Mouse (Mus musculus): Measurements from ENCODE around the gene Zfp335. TPM values are rescaled to one million over a fixed set of nuclear protein-coding genes. Genes with fewer than 3 reads are reported as not detected.

Zfp335 gene
- polyA plus RNA-seq, 1 experiment from 2014 or later: 18.3 TPM

GRCm38 (mm10) chr2:164903496-164903895, 8.1 kb downstream of the Zfp335 start:
- H3K4me2 ChIP-seq: no peak overlapping the region
- 100% methylated on average over 1 of the region's 1 CpGs for WGBS
- peaks cover 8% of the 10 kb centered on the region for H3K9me3 ChIP-seq
- peaks cover 100% of the 10 kb centered on the region for H3K36me3 ChIP-seq (replicated peaks)
- no peak overlapping the region for H3K9ac ChIP-seq
- no peak overlapping the region for H3K4me3 ChIP-seq (replicated peaks)
- no peaks in the 10 kb centered on the region for H3K27me3 ChIP-seq
- no peak for ATAC-seq (ENCODE audit: low FRiP score)
- H3K27ac ChIP-seq: no peak overlapping the region
- no peaks in the 10 kb centered on the region for H3K4me1 ChIP-seq

- Histone ChIP-seq H3K36me3 (replicated peaks) (peaks cover 100% of the 10 kb centered on the region), H3K27ac (no peak overlapping the region), H3K4me3 (replicated peaks) (no peak overlapping the region), H3K9ac (no peak overlapping the region), H3K4me1 (no peaks in the 10 kb centered on the region), H3K4me2 (no peak overlapping the region), H3K9me3 (peaks cover 5% of the 10 kb centered on the region), H3K27me3 (no peaks in the 10 kb centered on the region)
- 96% methylated on average over 13 of the region's 13 CpGs for WGBS
- no peak for ATAC-seq (ENCODE audit: low FRiP score)
Observed at GRCm38 (mm10) chr2:164901380-164901779, 10.2 kb downstream of the Zfp335 start.

- Histone ChIP-seq H3K4me3 (replicated peaks) (no peak overlapping the region), H3K4me2 (no peak overlapping the region), H3K4me1 (no peaks in the 10 kb centered on the region), H3K9ac (no peak overlapping the region), H3K27me3 (no peaks in the 10 kb centered on the region), H3K36me3 (replicated peaks) (peaks cover 100% of the 10 kb centered on the region), H3K9me3 (no peaks in the 10 kb centered on the region), H3K27ac (no peak overlapping the region)
- no peak for ATAC-seq (ENCODE audit: low FRiP score)
- WGBS: 92% methylated on average over 16 of the region's 16 CpGs
Observed at GRCm38 (mm10) chr2:164899723-164900459, 11.7 kb downstream of the Zfp335 start.

- H3K27me3 ChIP-seq: no peaks in the 10 kb centered on the region
- H3K4me2 ChIP-seq: no peak overlapping the region
- ATAC-seq (ENCODE audit: low FRiP score): no peak
- H3K27ac ChIP-seq: no peak overlapping the region
- WGBS: 92% methylated on average over 15 of the region's 15 CpGs
- no peaks in the 10 kb centered on the region for H3K4me1 ChIP-seq
- no peaks in the 10 kb centered on the region for H3K9me3 ChIP-seq
- H3K36me3 ChIP-seq (replicated peaks): peaks cover 100% of the 10 kb centered on the region
- H3K9ac ChIP-seq: no peak overlapping the region
- no peak overlapping the region for H3K4me3 ChIP-seq (replicated peaks)
Observed at GRCm38 (mm10) chr2:164899034-164899433, 12.5 kb downstream of the Zfp335 start.

- H3K27ac ChIP-seq: no peak overlapping the region
- H3K36me3 ChIP-seq (replicated peaks): peaks cover 100% of the 10 kb centered on the region
- no peak overlapping the region for H3K9ac ChIP-seq
- 94% methylated on average over 7 of the region's 7 CpGs for WGBS
- no peaks in the 10 kb centered on the region for H3K4me1 ChIP-seq
- no peak overlapping the region for H3K4me2 ChIP-seq
- no peak overlapping the region for H3K4me3 ChIP-seq (replicated peaks)
- ATAC-seq (ENCODE audit: low FRiP score): no peak
- no peaks in the 10 kb centered on the region for H3K27me3 ChIP-seq
- H3K9me3 ChIP-seq: no peaks in the 10 kb centered on the region
Observed at GRCm38 (mm10) chr2:164898008-164898407, 13.5 kb downstream of the Zfp335 start.

- no peak overlapping the region for H3K4me2 ChIP-seq
- H3K9ac ChIP-seq: no peak overlapping the region
- no peak for ATAC-seq (ENCODE audit: low FRiP score)
- no peaks in the 10 kb centered on the region for H3K4me1 ChIP-seq
- H3K9me3 ChIP-seq: no peaks in the 10 kb centered on the region
- 96% methylated on average over 6 of the region's 6 CpGs for WGBS
- H3K27ac ChIP-seq: 0 out of 2 replicates have a peak overlapping the region, but pooled peaks have one; percentile 13
- H3K27me3 ChIP-seq: no peaks in the 10 kb centered on the region
- H3K4me3 ChIP-seq (replicated peaks): no peak overlapping the region
- peaks cover 100% of the 10 kb centered on the region for H3K36me3 ChIP-seq (replicated peaks)
Observed at GRCm38 (mm10) chr2:164895885-164896284, 15.7 kb downstream of the Zfp335 start.

GRCm38 (mm10) chr2:164894644-164895043, 16.9 kb downstream of the Zfp335 start:
- Histone ChIP-seq H3K9ac (no peak overlapping the region), H3K27me3 (no peaks in the 10 kb centered on the region), H3K4me2 (no peak overlapping the region), H3K4me1 (no peaks in the 10 kb centered on the region), H3K9me3 (no peaks in the 10 kb centered on the region), H3K27ac (no peak overlapping the region), H3K36me3 (replicated peaks) (peaks cover 100% of the 10 kb centered on the region), H3K4me3 (replicated peaks) (no peak overlapping the region)
- no peak for ATAC-seq (ENCODE audit: low FRiP score)
- 65% methylated on average over 1 of the region's 1 CpGs for WGBS

- Histone ChIP-seq H3K36me3 (replicated peaks) (peaks cover 100% of the 10 kb centered on the region), H3K4me2 (no peak overlapping the region), H3K27ac (no peak overlapping the region), H3K4me3 (replicated peaks) (no peak overlapping the region), H3K27me3 (no peaks in the 10 kb centered on the region), H3K9ac (no peak overlapping the region), H3K9me3 (no peaks in the 10 kb centered on the region), H3K4me1 (no peaks in the 10 kb centered on the region)
- WGBS: 74% methylated on average over 5 of the region's 5 CpGs
- ATAC-seq (ENCODE audit: low FRiP score): no peak
Observed at GRCm38 (mm10) chr2:164894048-164894447, 17.5 kb downstream of the Zfp335 start.

GRCm38 (mm10) chr2:164892696-164893216, 18.8 kb downstream of the Zfp335 start:
- H3K36me3 ChIP-seq (replicated peaks): peaks cover 100% of the 10 kb centered on the region

GRCm38 (mm10) chr2:164891908-164892695, 19.5 kb downstream of the Zfp335 start:
- Histone ChIP-seq H3K9me3 (no peaks in the 10 kb centered on the region), H3K27ac (no peak overlapping the region), H3K27me3 (no peaks in the 10 kb centered on the region), H3K36me3 (replicated peaks) (peaks cover 100% of the 10 kb centered on the region), H3K4me2 (no peak overlapping the region), H3K4me1 (no peaks in the 10 kb centered on the region), H3K9ac (no peak overlapping the region), H3K4me3 (replicated peaks) (no peak overlapping the region)
- WGBS: 86% methylated on average over 15 of the region's 15 CpGs
- ATAC-seq (ENCODE audit: low FRiP score): no peak

More at GRCm38 (mm10) chr2:164892696-164893216, 18.8 kb downstream of the Zfp335 start:
- H3K27me3 ChIP-seq: no peaks in the 10 kb centered on the region
- H3K4me2 ChIP-seq: no peak overlapping the region
- H3K27ac ChIP-seq: no peak overlapping the region
- no peak overlapping the region for H3K9ac ChIP-seq
- H3K9me3 ChIP-seq: no peaks in the 10 kb centered on the region
- no peaks in the 10 kb centered on the region for H3K4me1 ChIP-seq
- 97% methylated on average over 6 of the region's 6 CpGs for WGBS
- H3K4me3 ChIP-seq (replicated peaks): no peak overlapping the region
- no peak for ATAC-seq (ENCODE audit: low FRiP score)

- Histone ChIP-seq H3K4me3 (replicated peaks) (no peak overlapping the region), H3K27me3 (no peaks in the 10 kb centered on the region), H3K4me2 (no peak overlapping the region), H3K4me1 (no peaks in the 10 kb centered on the region), H3K9me3 (no peaks in the 10 kb centered on the region), H3K36me3 (replicated peaks) (peaks cover 100% of the 10 kb centered on the region), H3K27ac (no peak overlapping the region), H3K9ac (no peak overlapping the region)
- 91% methylated on average over 13 of the region's 13 CpGs for WGBS
- no peak for ATAC-seq (ENCODE audit: low FRiP score)
Observed at GRCm38 (mm10) chr2:164891056-164891834, 20.3 kb downstream of the Zfp335 start.
